Mouse (Mus musculus): ENCODE measurements around the gene Slc26a8. TPM values are rescaled to one million over a fixed set of nuclear protein-coding genes. Genes with fewer than 3 reads are reported as not detected.

Gene Slc26a8
- polyA plus RNA-seq, 1 experiment from 2014 or later, result 0.40 TPM

GRCm38 (mm10) chr17:28618775-28619174, 71.3 kb downstream of the Slc26a8 start:
- H3K4me3 ChIP-seq (ENCODE audit: low read depth, low read length), result no peak overlapping the region

GRCm38 (mm10) chr17:28618124-28618523, 71.9 kb downstream of the Slc26a8 start:
- Histone ChIP-seq H3K36me3 (ENCODE audit: control insufficient read depth, insufficient read depth) (peaks cover 19% of the 10 kb centered on the region), H3K9ac (ENCODE audit: low read depth, low read length) (no peak overlapping the region), H3K4me2 (replicated peaks; ENCODE audit: low read depth) (no peak overlapping the region), H3K27me3 (replicated peaks; ENCODE audit: control insufficient read depth, insufficient read depth, low read length) (no peaks in the 10 kb centered on the region), H3K9me3 (ENCODE audit: control insufficient read depth) (no peaks in the 10 kb centered on the region), H3K4me3 (ENCODE audit: low read depth, low read length) (no peak overlapping the region), H3K4me1 (replicated peaks; ENCODE audit: control insufficient read depth, insufficient read depth, low read length) (0 out of 2 replicates have a peak, but pooled peaks cover 4% of the 10 kb centered on the region), H3K27ac (ENCODE audit: low read depth, low read length) (peak overlapping the region; percentile 64; the same call in 1 of the 2 replicates)
- TF ChIP-seq CTCF (IDR thresholded peaks at IDR 0.05; ENCODE audit: low read depth), result no peak
- 45% methylated on average over 7 of the region's 7 CpGs for WGBS
- ATAC-seq, result no peak

More at GRCm38 (mm10) chr17:28618775-28619174, 71.3 kb downstream of the Slc26a8 start:
- 92% methylated on average over 1 of the region's 1 CpGs for WGBS
- no peak for TF ChIP-seq CTCF (IDR thresholded peaks at IDR 0.05; ENCODE audit: low read depth)
- no peak overlapping the region for H3K9ac ChIP-seq (ENCODE audit: low read depth, low read length)
- no peaks in the 10 kb centered on the region for H3K27me3 ChIP-seq (replicated peaks; ENCODE audit: control insufficient read depth, insufficient read depth, low read length)
- H3K36me3 ChIP-seq (ENCODE audit: control insufficient read depth, insufficient read depth), result peaks cover 19% of the 10 kb centered on the region
- ATAC-seq, result no peak
- no peaks in the 10 kb centered on the region for H3K9me3 ChIP-seq (ENCODE audit: control insufficient read depth)
- peak overlapping the region; percentile 64 for H3K27ac ChIP-seq (ENCODE audit: low read depth, low read length)
- 0 out of 2 replicates have a peak, but pooled peaks cover 4% of the 10 kb centered on the region for H3K4me1 ChIP-seq (replicated peaks; ENCODE audit: control insufficient read depth, insufficient read depth, low read length)
- no peak overlapping the region for H3K4me2 ChIP-seq (replicated peaks; ENCODE audit: low read depth)

DNA sequence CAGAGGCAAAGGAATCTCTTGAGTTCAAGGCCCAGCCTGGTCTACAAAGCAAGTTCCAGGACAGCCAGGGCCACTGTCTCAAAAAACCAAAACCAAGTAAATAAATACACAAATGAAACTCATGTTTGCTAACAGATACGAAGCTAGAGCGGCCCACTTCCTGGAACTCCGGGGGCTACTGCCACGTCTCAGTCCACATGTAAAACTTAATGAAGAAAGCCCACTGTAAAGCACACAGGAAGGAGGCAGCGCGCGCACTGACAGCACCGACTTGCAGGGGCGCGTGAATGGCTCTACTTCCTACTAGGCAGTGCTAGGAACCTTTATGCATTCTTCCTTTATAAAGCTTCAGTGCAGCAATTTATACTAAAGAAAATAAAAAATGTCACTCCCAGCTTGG, 72.4 kb downstream of the Slc26a8 start:
- peaks cover 19% of the 10 kb centered on the region for H3K36me3 ChIP-seq (ENCODE audit: control insufficient read depth, insufficient read depth)
- TF ChIP-seq CTCF (IDR thresholded peaks at IDR 0.05; ENCODE audit: low read depth), result no peak
- H3K27ac ChIP-seq (ENCODE audit: low read depth, low read length), result 0 out of 2 replicates have a peak overlapping the region, but pooled peaks have one; percentile 31
- ATAC-seq, result no peak
- WGBS, result 73% methylated on average over 10 of the region's 10 CpGs
- H3K4me3 ChIP-seq (ENCODE audit: low read depth, low read length), result no peak overlapping the region
- H3K27me3 ChIP-seq (replicated peaks; ENCODE audit: control insufficient read depth, insufficient read depth, low read length), result no peaks in the 10 kb centered on the region
- no peak overlapping the region for H3K9ac ChIP-seq (ENCODE audit: low read depth, low read length)
- H3K4me1 ChIP-seq (replicated peaks; ENCODE audit: control insufficient read depth, insufficient read depth, low read length), result 0 out of 2 replicates have a peak, but pooled peaks cover 4% of the 10 kb centered on the region
- H3K4me2 ChIP-seq (replicated peaks; ENCODE audit: low read depth), result no peak overlapping the region
- H3K9me3 ChIP-seq (ENCODE audit: control insufficient read depth), result no peaks in the 10 kb centered on the region

DNA sequence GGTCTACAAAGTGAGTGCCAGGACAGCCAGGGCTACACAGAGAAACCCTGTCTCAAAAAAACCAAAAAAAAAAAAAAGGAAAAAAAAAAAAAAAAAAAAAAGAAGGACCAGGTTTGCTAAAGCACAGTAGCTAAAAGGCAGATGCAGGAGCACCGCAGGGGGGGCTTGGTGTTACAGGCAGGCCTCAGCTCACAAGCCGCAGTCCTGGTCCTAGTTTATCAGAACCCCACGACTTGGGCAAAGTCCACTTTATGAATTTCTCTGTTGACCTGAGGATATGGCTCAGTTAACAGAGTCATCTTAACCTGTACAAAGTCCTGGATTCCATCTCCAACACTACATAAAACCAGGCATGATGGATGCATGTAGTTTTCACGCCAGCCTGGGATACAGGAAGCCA, 74.7 kb downstream of the Slc26a8 start:
- Histone ChIP-seq H3K9me3 (ENCODE audit: control insufficient read depth) (no peaks in the 10 kb centered on the region), H3K4me3 (ENCODE audit: low read depth, low read length) (no peak overlapping the region), H3K36me3 (ENCODE audit: control insufficient read depth, insufficient read depth) (peaks cover 19% of the 10 kb centered on the region), H3K27ac (ENCODE audit: low read depth, low read length) (peak overlapping the region; percentile 75), H3K9ac (ENCODE audit: low read depth, low read length) (no peak overlapping the region), H3K27me3 (replicated peaks; ENCODE audit: control insufficient read depth, insufficient read depth, low read length) (no peaks in the 10 kb centered on the region), H3K4me2 (replicated peaks; ENCODE audit: low read depth) (no peak overlapping the region), H3K4me1 (replicated peaks; ENCODE audit: control insufficient read depth, insufficient read depth, low read length) (0 out of 2 replicates have a peak, but pooled peaks cover 4% of the 10 kb centered on the region)
- no peak for TF ChIP-seq CTCF (IDR thresholded peaks at IDR 0.05; ENCODE audit: low read depth)
- peak; percentile 79 for ATAC-seq
- WGBS, result 51% methylated on average over 4 of the region's 4 CpGs

- 0 out of 2 replicates have a peak, but pooled peaks cover 4% of the 10 kb centered on the region for H3K4me1 ChIP-seq (replicated peaks; ENCODE audit: control insufficient read depth, insufficient read depth, low read length)
- H3K9me3 ChIP-seq (ENCODE audit: control insufficient read depth), result no peaks in the 10 kb centered on the region
- no peak overlapping the region for H3K4me2 ChIP-seq (replicated peaks; ENCODE audit: low read depth)
- no peak overlapping the region for H3K9ac ChIP-seq (ENCODE audit: low read depth, low read length)
- ATAC-seq, result no peak
- no peak overlapping the region for H3K4me3 ChIP-seq (ENCODE audit: low read depth, low read length)
- H3K27ac ChIP-seq (ENCODE audit: low read depth, low read length), result no peak overlapping the region
- no peaks in the 10 kb centered on the region for H3K27me3 ChIP-seq (replicated peaks; ENCODE audit: control insufficient read depth, insufficient read depth, low read length)
- 80% methylated on average over 6 of the region's 6 CpGs for WGBS
- TF ChIP-seq CTCF (IDR thresholded peaks at IDR 0.05; ENCODE audit: low read depth), result no peak
- H3K36me3 ChIP-seq (ENCODE audit: control insufficient read depth, insufficient read depth), result peaks cover 12% of the 10 kb centered on the region
These were observed 76.9 kb downstream of the Slc26a8 start for GRCm38 (mm10) chr17:28613096-28613495.

- WGBS, result 58% methylated on average over 2 of the region's 2 CpGs
- no peak overlapping the region for H3K4me2 ChIP-seq (replicated peaks; ENCODE audit: low read depth)
- TF ChIP-seq CTCF (IDR thresholded peaks at IDR 0.05; ENCODE audit: low read depth), result no peak
These were observed 77.4 kb downstream of the Slc26a8 start for GRCm38 (mm10) chr17:28612603-28613002.

More at GRCm38 (mm10) chr17:28612603-28613002, 77.4 kb downstream of the Slc26a8 start:
- H3K36me3 ChIP-seq (ENCODE audit: control insufficient read depth, insufficient read depth), result peaks cover 15% of the 10 kb centered on the region
- H3K9me3 ChIP-seq (ENCODE audit: control insufficient read depth), result no peaks in the 10 kb centered on the region
- no peak overlapping the region for H3K9ac ChIP-seq (ENCODE audit: low read depth, low read length)
- no peak overlapping the region for H3K4me3 ChIP-seq (ENCODE audit: low read depth, low read length)
- ATAC-seq, result no peak
- no peak overlapping the region for H3K27ac ChIP-seq (ENCODE audit: low read depth, low read length)
- no peaks in the 10 kb centered on the region for H3K27me3 ChIP-seq (replicated peaks; ENCODE audit: control insufficient read depth, insufficient read depth, low read length)
- H3K4me1 ChIP-seq (replicated peaks; ENCODE audit: control insufficient read depth, insufficient read depth, low read length), result 0 out of 2 replicates have a peak, but pooled peaks cover 4% of the 10 kb centered on the region
